Mouse (Mus musculus) lung, embryonic 14.5 days (tissue): ENCODE results near the gene Tsc1. TPM values are rescaled to one million over a fixed set of nuclear protein-coding genes. Genes with fewer than 3 reads are reported as not detected.

Experiments used
- ATAC-seq: fragments of 200-750 bp; cut with Nextera tagmentation; 2 replicates; pipeline ENCODE4 v1.8.0; 2017; ENCODE audit warnings: mild to moderate bottlenecking, moderate TSS enrichment, moderate library complexity; ENCODE audit not compliant: insufficient read depth
- DNase-seq: peaks from one replicate; pipeline ENCODE4 v3.0.0-alpha.2; 2015
- H3K27ac ChIP-seq: fragments of 300-500 bp; sonication (generic); 2 replicates; pipeline ENCODE4 v1.5.1; 2014; ENCODE audit warnings: low read depth, mild to moderate bottlenecking, moderate library complexity
- H3K27me3 ChIP-seq: fragments of 300-500 bp; sonication (generic); 2 replicates; pipeline ENCODE4 v1.6.1; 2014; ENCODE audit warnings: low read length, control low read depth; ENCODE audit not compliant: insufficient read depth
- H3K36me3 ChIP-seq: fragments of 300-500 bp; sonication (generic); 2 replicates; pipeline ENCODE4 v1.6.1; 2014; ENCODE audit warnings: control low read depth; ENCODE audit not compliant: insufficient read depth
- H3K4me1 ChIP-seq: fragments of 300-500 bp; sonication (generic); 2 replicates; pipeline ENCODE4 v1.6.1; 2014; ENCODE audit warnings: antibody characterized with exemption, control low read depth; ENCODE audit not compliant: insufficient read depth
- H3K4me2 ChIP-seq: fragments of 300-500 bp; sonication (generic); 2 replicates; pipeline ENCODE4 v1.6.1; 2014; ENCODE audit warnings: mild to moderate bottlenecking
- H3K4me3 ChIP-seq: fragments of 300-500 bp; sonication (generic); 2 replicates; pipeline ENCODE4 v1.5.1; 2014; ENCODE audit warnings: low read depth, low read length
- H3K9ac ChIP-seq: fragments of 300-500 bp; sonication (generic); 2 replicates; pipeline ENCODE4 v1.6.1; 2014
- H3K9me3 ChIP-seq: fragments of 300-500 bp; sonication (generic); 2 replicates; pipeline ENCODE4 v1.6.1; 2016; ENCODE audit warnings: low read depth, low read length, control low read depth
- CTCF ChIP-seq: IDR thresholded peaks from 2 replicates; pipeline ENCODE4 v1.5.1; 2016; ENCODE audit warnings: antibody characterized with exemption, low read depth
- WGBS: fragments of 180-500 bp; shearing (Covaris S2); extraction: QIAGEN DNeasy Blood & Tissue Kit; methylation state at CpG from one replicate; pipeline ENCODE4 v1.1.7; 2014; 5-methylcytosine and 5-hydroxymethylcytosine counted together
- microRNA-seq: library from miRNA; unstranded; fragments of <30 nt; microRNA quantifications from one replicate; pipeline ENCODE4, GENCODE M21; 2016; ENCODE audit warnings: borderline number of aligned reads
- polyA plus RNA-seq: library from polyadenylated mRNA; unstranded; fragments of >200 nt; fragmentation: Nextera tagmentation; extraction: Ambion mirVana; gene quantifications from 2 replicates; pipeline ENCODE4 v1.2.1, GENCODE M21; 2014

The Tsc1 gene
- polyA plus RNA-seq, 1 experiment from 2014 or later, result 22.2 TPM

- no peak for TF ChIP-seq CTCF
- DNase-seq, result no peak
- Histone ChIP-seq H3K4me3 (no peak overlapping the region), H3K27me3 (no peaks in the 10 kb centered on the region), H3K9me3 (no peaks in the 10 kb centered on the region), H3K4me2 (no peak overlapping the region), H3K27ac (no peak overlapping the region), H3K9ac (no peak overlapping the region), H3K4me1 (no peaks in the 10 kb centered on the region), H3K36me3 (no peaks in the 10 kb centered on the region)
- 77% methylated on average over 5 of the region's 5 CpGs for WGBS
- ATAC-seq, result no peak
These were observed 99.1 kb downstream of the Tsc1 start for GRCm38 (mm10) chr2:28740159-28740558.

Small RNA genes within 50 kb of the gene (microRNA-seq; reads per million reads assigned to microRNA genes)
- gene Gm22824 (not detected), gene Mir3088 (1.9 reads per million)

Other genes with a start within 250 kb of the Tsc1 start
- gene Ppp1r26, start 194.4 kb upstream of the Tsc1 start, polyA plus RNA-seq, result 5.9 and 6.8 TPM in 2 replicates
- gene 1700007K13Rik, start 174.9 kb upstream of the Tsc1 start, polyA plus RNA-seq, result 1.3 TPM in 1 of 2 replicates, not detected in the other
- gene Mrps2, start 173.2 kb upstream of the Tsc1 start, polyA plus RNA-seq, result 58.5 and 59.9 TPM in 2 replicates
- 0.41 and 0.76 TPM in 2 replicates for gene Gbgt1, start 144.3 kb upstream of the Tsc1 start, polyA plus RNA-seq
- gene Gm10134, start 135.1 kb upstream of the Tsc1 start, polyA plus RNA-seq, result 1.2 and 2.4 TPM in 2 replicates
- 34.3 and 34.7 TPM in 2 replicates for gene Ralgds, start 128.1 kb upstream of the Tsc1 start, polyA plus RNA-seq
- gene Cel, start 77.8 kb upstream of the Tsc1 start, polyA plus RNA-seq, result not detected in 2 replicates
- gene Gtf3c5, start 57.5 kb upstream of the Tsc1 start, polyA plus RNA-seq, result 33.9 and 41.9 TPM in 2 replicates
- 0.51 and 0.69 TPM in 2 replicates for gene Gfi1b, start 19.2 kb upstream of the Tsc1 start, polyA plus RNA-seq
- gene Spaca9, start 58.5 kb downstream of the Tsc1 start, polyA plus RNA-seq, result 1.8 and 2.5 TPM in 2 replicates
- gene Ak8, start 58.9 kb downstream of the Tsc1 start, polyA plus RNA-seq, result 0.61 and 0.93 TPM in 2 replicates
- 27.8 and 29.0 TPM in 2 replicates for gene Gtf3c4, start 199.1 kb downstream of the Tsc1 start, polyA plus RNA-seq
- gene Ddx31, start 199.2 kb downstream of the Tsc1 start, polyA plus RNA-seq, result 15.6 and 16.5 TPM in 2 replicates